Mouse (Mus musculus) adrenal gland, adult 8-10 months (tissue): ENCODE data around the gene Cldn8. TPM values are rescaled to one million over a fixed set of nuclear protein-coding genes. Genes with fewer than 3 reads are reported as not detected.

ENCODE experiments used
- DNase-seq: peaks from one replicate; pipeline ENCODE4 v3.0.0; 2022
- total RNA-seq, 4 experiments: library from RNA; stranded (reverse); gene quantifications; 2 replicates each; pipeline ENCODE4 v1.2.4; 2022

Cldn8 gene
- not detected for total RNA-seq

- DNase-seq: no peak
These were observed at the start of gene Cldn8 for GRCm38 (mm10) chr16:88563045-88563913. Gene Cldn8 (minus strand): TSS chr16:88563183.

GRCm38 (mm10) chr16:88612712-88613111 lies 49.7 kb upstream of the Cldn8 start:
- no peak for DNase-seq

GRCm38 (mm10) chr16:88611922-88612321 lies 48.9 kb upstream of the Cldn8 start, which contains the start of gene Krtap24-1:
Gene Krtap24-1 (minus strand): TSS chr16:88612279.
- no peak for DNase-seq

GRCm38 (mm10) chr16:88604570-88604969 lies 41.6 kb upstream of the Cldn8 start:
- no peak for DNase-seq

- no peak for DNase-seq
These were observed 39.5 kb upstream of the Cldn8 start for GRCm38 (mm10) chr16:88602464-88602863.

- DNase-seq: no peak
These were observed 37.3 kb upstream of the Cldn8 start for GRCm38 (mm10) chr16:88600303-88600702.

- DNase-seq: no peak
These were observed 36.7 kb upstream of the Cldn8 start for GRCm38 (mm10) chr16:88599504-88600237.

- DNase-seq: no peak
These were observed 29.8 kb upstream of the Cldn8 start for GRCm38 (mm10) chr16:88592758-88593157.

GRCm38 (mm10) chr16:88583338-88583737 lies 20.4 kb upstream of the Cldn8 start:
- no peak for DNase-seq

GRCm38 (mm10) chr16:88575885-88576679 lies 13.1 kb upstream of the Cldn8 start:
- no peak for DNase-seq

- DNase-seq: no peak
These were observed 10.0 kb upstream of the Cldn8 start for GRCm38 (mm10) chr16:88572904-88573404.

GRCm38 (mm10) chr16:88570136-88570535 lies 7.2 kb upstream of the Cldn8 start:
- DNase-seq: no peak

GRCm38 (mm10) chr16:88569732-88570131 lies 6.7 kb upstream of the Cldn8 start:
- DNase-seq: no peak

- DNase-seq: no peak
These were observed 6.1 kb upstream of the Cldn8 start for GRCm38 (mm10) chr16:88569096-88569495.

- DNase-seq: no peak
These were observed 1.3 kb downstream of the Cldn8 start for GRCm38 (mm10) chr16:88561617-88562164.

- no peak for DNase-seq
These were observed 20.5 kb downstream of the Cldn8 start for GRCm38 (mm10) chr16:88542488-88542887.

- no peak for DNase-seq
These were observed 23.0 kb downstream of the Cldn8 start for GRCm38 (mm10) chr16:88539841-88540487.

- no peak for DNase-seq
These were observed 51.6 kb downstream of the Cldn8 start for GRCm38 (mm10) chr16:88511348-88511747.
